Mouse (Mus musculus) G1E (cell line): ENCODE results near the gene Mdm2.

Source experiments
- CTCF ChIP-seq: IDR thresholded peaks from 2 replicates; pipeline ENCODE4 v1.5.1; 2012; ENCODE audit warnings: low read depth, low read length, inconsistent platforms, mixed read lengths
- GATA1 ChIP-seq: IDR thresholded peaks from 2 replicates; pipeline ENCODE4 v1.6.1; 2012; ENCODE audit warnings: borderline replicate concordance, low read length, inconsistent platforms, mixed read lengths
- POLR2AphosphoS5 ChIP-seq: IDR thresholded peaks from 2 replicates; pipeline ENCODE4 v1.6.1; 2012; ENCODE audit warnings: low read depth, low read length, inconsistent platforms; ENCODE audit not compliant: insufficient replicate concordance
- TAL1 ChIP-seq: conservative IDR thresholded peaks from 2 replicates; pipeline ENCODE4 v1.6.1; 2012; ENCODE audit warnings: low read depth, low read length, inconsistent platforms, mixed read lengths

GRCm38 (mm10) chr10:117652930-117653778 is 57.4 kb downstream of the Mdm2 start:
- TF ChIP-seq CTCF, result no peak
- no peak for TF ChIP-seq TAL1
- TF ChIP-seq GATA1, result no peak
- TF ChIP-seq POLR2AphosphoS5, result no peak
